Mouse (Mus musculus): ENCODE data around the gene Cplane1. TPM values are rescaled to one million over a fixed set of nuclear protein-coding genes. Genes with fewer than 3 reads are reported as not detected.

Cplane1 gene
- polyA plus RNA-seq, 1 experiment: 4.1 TPM

DNA sequence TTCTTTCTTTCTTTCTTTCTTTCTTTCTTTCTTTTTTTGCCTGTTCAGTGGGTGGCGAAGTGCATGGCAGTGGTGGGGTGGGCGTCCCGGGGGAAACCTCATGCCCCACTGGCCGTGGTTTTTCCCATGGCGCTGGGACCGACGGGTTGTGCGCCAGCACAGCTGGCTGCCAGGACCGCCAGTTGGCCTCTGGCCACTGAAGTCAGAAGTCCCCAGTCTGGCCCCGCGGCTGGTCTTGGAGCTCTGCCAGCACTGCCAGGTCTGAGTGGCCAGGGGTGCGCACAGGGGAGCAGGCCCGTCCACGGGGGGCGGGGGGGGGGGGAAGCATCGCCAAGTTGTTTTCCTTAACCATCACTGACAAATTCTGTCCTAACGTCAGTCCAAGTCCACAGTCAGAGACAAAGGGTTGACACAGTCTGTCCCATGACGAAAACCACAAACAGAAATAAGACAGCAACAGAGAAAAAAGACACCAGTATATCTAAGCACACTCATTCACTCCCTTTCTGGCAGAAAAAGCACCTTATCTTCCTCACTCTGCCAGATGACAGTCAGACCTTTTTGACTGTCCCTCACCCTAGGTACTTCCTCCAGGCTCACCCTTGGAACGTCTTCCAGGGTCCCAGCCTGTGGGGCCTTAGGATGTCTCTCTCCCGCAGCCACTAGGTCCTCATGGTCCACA is 111.2 kb downstream of the Cplane1 start:
- TF ChIP-seq CEBPB (IDR thresholded peaks at IDR 0.05; ENCODE audit: insufficient read depth, poor library complexity, severe bottlenecking) (no peak), MYOD1 (IDR thresholded peaks at IDR 0.05; ENCODE audit: control insufficient read depth in 1 of 3, insufficient read length in 2 of 3, low read depth in 2 of 3) (peak in 2 of 3 experiments; percentile 65 to 77), MYOG (IDR thresholded peaks at IDR 0.05; ENCODE audit: control insufficient read depth in 1 of 3, insufficient read depth in 1 of 3, insufficient read length in 2 of 3, low read depth in 2 of 3) (peak in 2 of 3 experiments; percentile 64 to 79), MAX (IDR thresholded peaks at IDR 0.05; ENCODE audit: low read depth) (no peak), POLR2A (IDR thresholded peaks at IDR 0.05; ENCODE audit: insufficient read length, low read depth) (no peak), E2F4 (IDR thresholded peaks at IDR 0.05; ENCODE audit: insufficient read depth) (no peak), SRF (IDR thresholded peaks at IDR 0.05; ENCODE audit: control insufficient read depth, insufficient read length, low read depth) (no peak), USF1 (IDR thresholded peaks at IDR 0.05; ENCODE audit: low read depth) (no peak), REST (IDR thresholded peaks at IDR 0.05; ENCODE audit: insufficient read depth, insufficient read length) (no peak)
- peak overlapping the region; percentile 47 for H3K4me3 ChIP-seq
- peak overlapping the region; percentile 13 for H3ac ChIP-seq (ENCODE audit: control insufficient read depth, insufficient read length)
- H3K27me3 ChIP-seq (ENCODE audit: control insufficient read depth, insufficient read depth, insufficient read length): no peaks in the 10 kb centered on the region
- H3K4me2 ChIP-seq (ENCODE audit: low read depth): peak overlapping the region; percentile 73
- H3K79me2 ChIP-seq (ENCODE audit: control insufficient read depth, insufficient read depth): no peaks in the 10 kb centered on the region
- H3K36me3 ChIP-seq (ENCODE audit: control insufficient read depth, insufficient read depth): no peaks in the 10 kb centered on the region

DNA sequence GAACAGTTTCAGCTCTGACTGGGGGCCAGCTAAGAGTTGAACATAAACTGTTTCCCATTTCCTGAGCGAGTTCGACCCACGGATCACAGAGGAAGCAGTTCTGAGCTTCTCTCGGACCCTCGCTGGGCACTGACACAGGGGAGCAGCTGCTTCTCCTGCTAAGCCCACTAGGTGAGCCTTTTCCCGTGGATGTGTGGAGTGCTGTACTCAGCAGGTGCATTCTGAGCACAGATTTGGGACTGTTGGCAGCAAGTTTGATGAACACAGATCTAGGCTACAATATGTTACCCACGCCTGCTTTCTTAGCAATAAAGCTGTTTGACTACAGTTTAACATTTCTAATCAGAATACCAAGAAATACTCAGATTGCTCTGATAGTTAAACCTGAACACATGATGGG is 112.8 kb downstream of the Cplane1 start:
- H3K4me3 ChIP-seq: no peak overlapping the region
- H3K4me2 ChIP-seq (ENCODE audit: low read depth): no peak overlapping the region
- H3K36me3 ChIP-seq (ENCODE audit: control insufficient read depth, insufficient read depth): no peaks in the 10 kb centered on the region
- no peaks in the 10 kb centered on the region for H3K79me2 ChIP-seq (ENCODE audit: control insufficient read depth, insufficient read depth)
- no peak overlapping the region for H3ac ChIP-seq (ENCODE audit: control insufficient read depth, insufficient read length)
- TF ChIP-seq TCF12 (IDR thresholded peaks at IDR 0.05; ENCODE audit: insufficient read depth, poor library complexity, severe bottlenecking): no peak
- TF ChIP-seq E2F4 (IDR thresholded peaks at IDR 0.05; ENCODE audit: insufficient read depth): no peak
- no peak for TF ChIP-seq REST (IDR thresholded peaks at IDR 0.05; ENCODE audit: insufficient read depth, insufficient read length)
- no peak for TF ChIP-seq MAX (IDR thresholded peaks at IDR 0.05; ENCODE audit: low read depth)
- no peak for TF ChIP-seq USF1 (IDR thresholded peaks at IDR 0.05; ENCODE audit: low read depth)
- TF ChIP-seq CEBPB (IDR thresholded peaks at IDR 0.05; ENCODE audit: insufficient read depth, poor library complexity, severe bottlenecking): no peak
- TF ChIP-seq MYOD1 (IDR thresholded peaks at IDR 0.05; ENCODE audit: control insufficient read depth in 1 of 3, insufficient read length in 2 of 3, low read depth in 2 of 3): no peak
- no peak for TF ChIP-seq POLR2A (IDR thresholded peaks at IDR 0.05; ENCODE audit: insufficient read length, low read depth)
- TF ChIP-seq POLR2AphosphoS2 (IDR thresholded peaks at IDR 0.05; ENCODE audit: insufficient read length, low read depth): no peak
- no peak for TF ChIP-seq TCF3 (IDR thresholded peaks at IDR 0.05; ENCODE audit: insufficient read length, low read depth)
- TF ChIP-seq SRF (IDR thresholded peaks at IDR 0.05; ENCODE audit: control insufficient read depth, insufficient read length, low read depth): no peak
- TF ChIP-seq MYOG (IDR thresholded peaks at IDR 0.05; ENCODE audit: control insufficient read depth in 1 of 3, insufficient read depth in 1 of 3, insufficient read length in 2 of 3, low read depth in 2 of 3): no peak
- H3K27me3 ChIP-seq (ENCODE audit: control insufficient read depth, insufficient read depth, insufficient read length): no peaks in the 10 kb centered on the region

DNA sequence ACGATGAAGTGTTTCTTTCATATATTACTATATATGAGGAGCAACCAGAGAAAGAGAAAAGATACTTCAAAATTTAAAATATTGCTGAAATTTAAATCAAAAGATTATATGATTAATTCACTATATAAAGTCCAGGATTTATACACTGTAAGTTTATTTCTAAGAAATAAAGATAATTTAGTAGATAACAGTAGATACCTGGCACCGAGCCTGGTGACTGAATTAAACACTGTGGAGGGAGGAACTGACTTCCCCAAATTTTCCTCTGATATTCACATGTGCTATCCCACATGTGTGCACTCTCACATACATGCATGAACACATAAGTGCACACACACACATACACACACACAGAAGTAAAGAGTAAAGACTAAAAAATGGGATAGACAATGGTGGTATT is 113.2 kb downstream of the Cplane1 start:
- no peaks in the 10 kb centered on the region for H3K79me2 ChIP-seq (ENCODE audit: control insufficient read depth, insufficient read depth)
- no peaks in the 10 kb centered on the region for H3K27me3 ChIP-seq (ENCODE audit: control insufficient read depth, insufficient read depth, insufficient read length)
- no peaks in the 10 kb centered on the region for H3K36me3 ChIP-seq (ENCODE audit: control insufficient read depth, insufficient read depth)
- no peak overlapping the region for H3K4me3 ChIP-seq
- TF ChIP-seq SRF (IDR thresholded peaks at IDR 0.05; ENCODE audit: control insufficient read depth, insufficient read length, low read depth): no peak
- no peak for TF ChIP-seq MYOD1 (IDR thresholded peaks at IDR 0.05; ENCODE audit: control insufficient read depth in 1 of 3, insufficient read length in 2 of 3, low read depth in 2 of 3)
- no peak for TF ChIP-seq POLR2A (IDR thresholded peaks at IDR 0.05; ENCODE audit: insufficient read length, low read depth)
- no peak for TF ChIP-seq TCF12 (IDR thresholded peaks at IDR 0.05; ENCODE audit: insufficient read depth, poor library complexity, severe bottlenecking)
- TF ChIP-seq CEBPB (IDR thresholded peaks at IDR 0.05; ENCODE audit: insufficient read depth, poor library complexity, severe bottlenecking): no peak
- H3K4me2 ChIP-seq (ENCODE audit: low read depth): no peak overlapping the region
- H3ac ChIP-seq (ENCODE audit: control insufficient read depth, insufficient read length): no peak overlapping the region

DNA sequence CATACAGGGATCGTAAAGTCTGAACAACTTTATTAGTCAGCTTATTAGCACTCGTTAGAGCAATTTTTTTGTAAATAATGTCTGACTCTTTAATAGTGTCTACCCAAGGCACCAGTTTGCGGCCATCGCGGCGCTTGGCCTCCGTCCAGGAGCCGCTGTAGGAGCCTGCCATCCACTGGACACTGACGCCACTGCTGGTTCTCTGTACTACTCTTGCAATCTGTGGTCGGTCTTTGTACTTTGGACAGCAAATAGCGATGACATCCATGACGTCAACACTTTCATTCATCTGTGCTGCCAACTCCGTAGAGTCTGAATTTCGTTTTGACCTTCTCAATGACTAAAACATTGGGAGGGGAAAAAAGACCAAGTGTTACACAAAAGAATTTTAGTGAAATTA is 122.3 kb downstream of the Cplane1 start:
- peaks cover 53% of the 10 kb centered on the region for H3K36me3 ChIP-seq (ENCODE audit: control insufficient read depth, insufficient read depth)
- no peaks in the 10 kb centered on the region for H3K27me3 ChIP-seq (ENCODE audit: control insufficient read depth, insufficient read depth, insufficient read length)
- TF ChIP-seq REST (IDR thresholded peaks at IDR 0.05; ENCODE audit: insufficient read depth, insufficient read length) (peak; percentile 5), MYOG (IDR thresholded peaks at IDR 0.05; ENCODE audit: control insufficient read depth in 1 of 3, insufficient read depth in 1 of 3, insufficient read length in 2 of 3, low read depth in 2 of 3) (no peak)
- H3K79me2 ChIP-seq (ENCODE audit: control insufficient read depth, insufficient read depth): no peaks in the 10 kb centered on the region
- H3ac ChIP-seq (ENCODE audit: control insufficient read depth, insufficient read length): no peak overlapping the region
- no peak overlapping the region for H3K4me3 ChIP-seq
- H3K4me2 ChIP-seq (ENCODE audit: low read depth): no peak overlapping the region

DNA sequence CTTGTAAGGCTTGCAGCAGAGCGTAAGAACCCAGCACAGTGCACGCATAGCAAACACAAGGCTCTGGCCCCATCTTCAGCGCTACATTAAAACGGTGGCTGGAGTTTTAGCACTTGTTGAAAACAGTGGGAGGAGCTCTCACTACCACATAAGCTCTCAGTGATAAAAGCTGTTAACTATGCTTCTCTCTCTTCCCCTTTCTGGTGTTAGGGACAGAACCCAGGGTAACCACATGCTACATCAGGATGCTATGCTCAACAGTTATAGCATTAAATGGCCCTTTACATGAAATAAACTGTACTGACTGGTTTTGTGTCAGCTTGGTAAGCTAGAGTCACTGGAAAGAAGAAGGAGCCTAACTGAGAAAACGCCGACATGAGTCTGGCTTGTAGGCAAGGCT is 125.2 kb downstream of the Cplane1 start:
- TF ChIP-seq REST (IDR thresholded peaks at IDR 0.05; ENCODE audit: insufficient read depth, insufficient read length): no peak
- TF ChIP-seq MYOD1 (IDR thresholded peaks at IDR 0.05; ENCODE audit: control insufficient read depth in 1 of 3, insufficient read length in 2 of 3, low read depth in 2 of 3): no peak
- TF ChIP-seq USF1 (IDR thresholded peaks at IDR 0.05; ENCODE audit: low read depth): no peak
- no peak for TF ChIP-seq MYOG (IDR thresholded peaks at IDR 0.05; ENCODE audit: control insufficient read depth in 1 of 3, insufficient read depth in 1 of 3, insufficient read length in 2 of 3, low read depth in 2 of 3)
- TF ChIP-seq TCF3 (IDR thresholded peaks at IDR 0.05; ENCODE audit: insufficient read length, low read depth): no peak
- no peak for TF ChIP-seq POLR2A (IDR thresholded peaks at IDR 0.05; ENCODE audit: insufficient read length, low read depth)
- TF ChIP-seq MAX (IDR thresholded peaks at IDR 0.05; ENCODE audit: low read depth): no peak
- no peak for TF ChIP-seq E2F4 (IDR thresholded peaks at IDR 0.05; ENCODE audit: insufficient read depth)
- TF ChIP-seq POLR2AphosphoS2 (IDR thresholded peaks at IDR 0.05; ENCODE audit: insufficient read length, low read depth): no peak
- TF ChIP-seq CEBPB (IDR thresholded peaks at IDR 0.05; ENCODE audit: insufficient read depth, poor library complexity, severe bottlenecking): no peak
- TF ChIP-seq SRF (IDR thresholded peaks at IDR 0.05; ENCODE audit: control insufficient read depth, insufficient read length, low read depth): no peak
- peaks cover 73% of the 10 kb centered on the region for H3K36me3 ChIP-seq (ENCODE audit: control insufficient read depth, insufficient read depth)
- no peaks in the 10 kb centered on the region for H3K79me2 ChIP-seq (ENCODE audit: control insufficient read depth, insufficient read depth)
- no peak overlapping the region for H3ac ChIP-seq (ENCODE audit: control insufficient read depth, insufficient read length)
- H3K27me3 ChIP-seq (ENCODE audit: control insufficient read depth, insufficient read depth, insufficient read length): no peaks in the 10 kb centered on the region
- H3K4me3 ChIP-seq: no peak overlapping the region
- H3K4me2 ChIP-seq (ENCODE audit: low read depth): no peak overlapping the region

Measured in myocyte (in vitro differentiated cells).